Mouse (Mus musculus) spleen, adult 12 weeks (tissue): ENCODE results near the gene Magi1.

Experiments
- DNase-seq: peaks from one replicate; pipeline ENCODE4 v3.0.0; 2022; ENCODE audit warnings: low spot score

Magi1 gene

DNA sequence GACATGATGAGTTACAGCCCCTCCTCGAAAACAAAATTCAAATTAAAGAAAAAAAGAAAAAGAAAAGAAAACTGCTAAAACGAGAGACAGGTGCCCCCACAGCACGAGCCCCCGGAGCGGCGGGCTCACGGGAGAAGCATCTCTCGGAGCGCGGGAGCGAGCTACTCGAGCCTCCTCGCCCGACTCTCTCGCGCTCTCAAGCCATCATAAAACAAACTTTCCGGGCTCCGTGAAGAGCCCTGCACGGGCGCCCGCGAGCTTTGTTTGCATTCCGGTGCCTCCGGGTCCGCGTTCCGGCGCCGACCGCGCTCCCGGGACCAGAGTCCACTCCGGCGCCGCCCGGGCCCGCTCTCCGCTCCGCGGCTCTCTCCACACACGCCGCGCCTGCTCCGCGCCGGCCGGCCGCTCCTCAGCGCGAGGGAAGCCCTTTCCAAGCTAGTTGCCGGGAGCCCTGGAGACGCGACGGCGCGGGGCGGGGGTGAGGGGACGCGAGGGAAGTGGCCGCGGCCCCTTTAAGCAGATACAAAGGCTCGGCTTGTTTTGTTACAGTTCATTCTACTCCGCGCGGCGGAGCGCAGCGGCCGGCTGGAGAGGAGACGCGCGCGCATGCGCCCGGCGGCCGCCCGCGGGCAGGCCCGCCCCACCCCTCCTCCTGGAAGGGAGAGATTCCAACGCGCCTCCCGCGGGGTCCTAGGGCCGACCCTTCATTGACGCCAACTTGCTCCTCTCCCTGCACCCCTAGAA lies at the start of gene Magi1:
Gene Magi1, minus strand, starts transcription at position 600 of the 744 bp plus-strand sequence.
- peak; percentile 14 for DNase-seq

DNA sequence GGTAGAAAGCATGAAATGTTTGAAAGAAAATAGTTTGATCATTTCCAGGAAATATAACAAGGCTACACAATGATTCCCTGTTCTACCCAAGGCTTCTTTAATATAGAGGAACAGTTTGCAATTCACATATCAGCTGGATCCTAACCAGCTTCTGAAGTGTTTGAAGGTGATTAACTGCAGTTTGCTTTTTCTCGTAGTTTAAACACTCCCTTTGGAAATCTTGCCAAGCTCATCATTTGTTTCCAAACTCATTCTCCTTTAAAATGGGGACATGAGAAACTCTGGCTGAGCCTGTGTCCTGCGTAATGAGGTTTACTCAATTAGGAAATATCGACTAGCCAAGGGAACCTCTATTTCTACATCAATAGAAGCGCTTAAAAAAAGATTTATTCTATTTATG lies 43.4 kb upstream of the Magi1 start:
- no peak for DNase-seq

DNA sequence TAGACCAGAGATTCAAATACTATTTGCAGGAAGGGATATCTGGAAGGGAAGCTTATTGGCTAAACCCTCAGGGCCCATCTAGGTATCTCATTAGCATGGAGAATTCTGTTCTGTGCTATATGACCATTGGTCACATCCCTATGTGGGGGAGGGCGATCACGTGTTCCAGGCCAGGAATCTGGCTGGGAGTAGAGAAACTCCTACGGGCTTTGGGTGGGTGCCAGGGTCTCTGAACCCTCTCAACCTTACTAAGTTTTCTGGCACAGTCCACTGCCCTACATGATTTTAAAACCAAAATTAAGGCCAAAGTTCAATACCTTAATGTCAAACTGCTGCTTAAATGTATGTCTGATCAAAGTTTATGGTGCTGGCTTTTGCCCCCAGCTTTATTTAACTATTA lies 33.2 kb upstream of the Magi1 start:
- no peak for DNase-seq

DNA sequence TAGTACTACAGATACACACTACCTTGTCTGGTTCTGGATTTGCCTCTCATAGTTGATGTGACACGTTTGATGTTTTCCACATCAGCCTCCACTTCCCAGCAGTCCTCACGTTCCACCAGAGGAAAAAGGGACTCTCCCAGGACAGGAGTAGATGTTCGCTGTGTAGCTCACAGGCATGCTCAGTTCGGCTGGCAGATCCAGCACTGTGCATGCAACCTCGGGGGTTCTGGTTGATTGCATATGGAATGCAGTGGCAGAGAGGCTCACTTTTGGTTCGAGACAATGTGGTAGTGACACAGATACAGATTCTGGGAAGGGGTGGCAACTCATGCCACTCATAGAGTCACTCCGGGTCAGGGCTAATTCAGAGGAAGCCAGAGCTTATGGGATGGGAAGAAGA lies 28.6 kb upstream of the Magi1 start:
- DNase-seq, result no peak

DNA sequence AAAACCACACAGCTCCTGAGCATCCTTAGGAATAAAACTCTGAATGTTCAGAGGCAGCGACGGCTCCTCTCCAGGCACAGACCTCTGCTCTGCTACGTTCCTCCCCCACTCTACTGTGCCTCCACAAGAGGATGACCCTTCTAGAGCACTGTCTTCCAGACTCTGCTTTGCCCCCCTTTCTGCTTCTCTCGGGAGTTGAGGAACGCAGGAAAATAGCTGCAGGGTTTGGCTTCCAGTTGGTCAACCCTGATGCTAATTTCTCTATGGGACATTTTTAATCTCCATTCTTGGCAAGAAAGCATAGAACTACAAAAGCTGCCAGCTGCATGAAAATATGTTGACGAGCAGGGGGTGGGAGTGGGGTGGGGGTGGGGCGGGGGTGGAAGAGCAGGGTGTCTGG lies 24.8 kb upstream of the Magi1 start:
- no peak for DNase-seq

DNA sequence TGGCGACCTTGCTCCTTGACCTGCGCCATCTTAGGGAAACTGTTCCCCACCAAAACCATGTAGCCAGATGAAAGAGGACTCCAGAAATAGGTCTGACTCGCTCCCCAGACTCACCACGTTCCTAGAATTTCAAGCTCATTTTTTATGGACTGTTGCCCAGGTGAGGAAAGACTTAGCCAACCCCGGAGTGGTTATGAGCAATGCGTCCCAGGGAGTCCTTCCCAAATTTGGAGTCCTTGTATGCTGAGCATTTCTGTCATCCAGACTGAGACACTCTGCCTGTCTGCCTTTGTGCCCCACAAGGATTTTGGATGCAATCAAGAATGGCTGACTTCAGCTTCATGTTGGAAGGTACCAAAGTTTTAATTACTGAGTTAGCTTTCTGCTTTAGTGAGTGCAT lies 19.8 kb upstream of the Magi1 start:
- DNase-seq, result no peak

DNA sequence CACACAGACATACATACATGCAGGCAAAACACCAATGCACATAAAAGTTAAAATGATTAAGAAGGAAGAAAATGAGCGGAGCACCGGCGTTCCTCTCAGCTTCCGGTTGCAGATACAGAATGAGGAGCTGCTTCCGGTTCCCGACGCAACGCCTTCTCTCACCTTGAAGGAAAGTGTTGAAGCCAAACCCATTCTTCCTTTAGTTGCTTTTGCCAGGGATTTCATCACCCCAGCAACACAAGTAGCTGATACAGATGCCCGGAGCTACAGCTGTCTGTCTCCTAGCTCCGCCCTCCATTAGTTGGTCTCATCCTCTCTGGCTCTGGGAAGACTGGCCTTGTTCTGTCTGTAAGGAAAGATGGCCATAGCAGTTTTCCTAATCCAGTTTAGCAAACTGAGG lies 18.1 kb upstream of the Magi1 start:
- DNase-seq, result no peak

DNA sequence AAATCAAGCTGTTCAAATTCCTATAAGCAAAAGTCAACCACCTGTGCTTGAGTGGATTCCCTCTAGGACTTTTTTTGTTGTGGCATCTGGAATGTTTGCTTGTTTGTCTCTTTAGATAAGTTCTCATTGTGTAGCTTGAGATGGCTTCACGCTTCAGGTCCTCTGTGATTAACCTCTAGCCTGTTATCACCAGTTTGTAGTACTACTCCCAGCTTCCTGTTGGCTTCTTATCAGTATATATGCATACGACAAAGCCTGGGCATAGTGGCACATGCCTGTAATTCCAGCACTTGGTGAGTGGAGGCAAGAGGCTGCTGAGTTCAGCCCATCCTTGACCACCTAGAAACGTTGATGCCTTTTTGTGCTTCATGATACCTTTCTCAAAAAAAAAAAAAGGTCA lies 16.8 kb upstream of the Magi1 start:
- no peak for DNase-seq

- DNase-seq, result no peak
Measured at GRCm38 (mm10) chr6:94287387-94287786, 3.7 kb upstream of the Magi1 start.

GRCm38 (mm10) chr6:94286555-94286954 lies 2.8 kb upstream of the Magi1 start:
- no peak for DNase-seq

GRCm38 (mm10) chr6:94284089-94284825 lies 540 bp upstream of the Magi1 start:
- no peak for DNase-seq

DNA sequence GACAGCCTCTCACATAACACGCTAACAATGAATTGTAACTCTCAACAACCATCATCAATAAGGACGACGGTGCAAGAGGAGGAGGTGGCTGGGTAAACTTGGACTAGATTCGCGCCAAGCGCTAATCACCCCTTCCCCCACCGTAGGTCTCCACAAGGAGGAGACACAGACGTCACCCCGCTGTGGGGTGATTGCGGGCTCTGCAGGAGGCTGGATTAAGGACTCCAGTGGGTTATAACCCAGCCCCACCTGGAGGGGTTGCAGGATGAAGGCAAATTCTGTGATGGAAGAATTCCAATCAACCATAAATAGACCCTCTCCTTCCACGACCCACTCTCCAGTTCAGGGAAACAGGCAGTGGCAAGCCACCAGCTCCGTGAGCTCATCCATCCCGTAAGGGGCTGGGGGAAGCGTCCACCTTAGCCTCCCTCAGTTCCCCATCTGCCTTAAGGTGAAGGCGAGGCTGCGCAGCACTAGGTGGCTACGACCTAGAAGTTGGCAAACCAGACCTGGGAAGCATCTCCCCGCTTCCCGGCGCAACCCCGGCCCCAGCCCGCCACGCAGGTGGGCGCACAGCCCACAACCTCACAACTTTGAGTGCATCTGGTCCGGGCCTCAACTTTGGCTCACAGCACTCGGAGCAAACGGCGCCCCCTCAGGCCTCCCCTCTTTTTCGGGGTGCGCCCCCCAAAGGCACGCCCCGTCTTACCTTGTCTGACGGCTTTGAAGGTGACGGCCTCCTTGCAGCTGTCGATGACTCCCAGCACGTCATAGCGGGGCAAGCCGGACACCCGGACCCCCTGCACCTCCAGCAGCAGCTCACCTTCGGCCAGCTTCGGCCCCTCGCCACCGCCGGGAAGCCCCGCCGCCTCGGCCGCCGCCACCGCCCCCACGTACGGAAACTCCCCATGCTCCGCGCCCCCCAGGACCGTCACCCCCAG lies 1.1 kb downstream of the Magi1 start:
- no peak for DNase-seq

- DNase-seq, result no peak
Measured at GRCm38 (mm10) chr6:94281606-94282280, 2.0 kb downstream of the Magi1 start.

DNA sequence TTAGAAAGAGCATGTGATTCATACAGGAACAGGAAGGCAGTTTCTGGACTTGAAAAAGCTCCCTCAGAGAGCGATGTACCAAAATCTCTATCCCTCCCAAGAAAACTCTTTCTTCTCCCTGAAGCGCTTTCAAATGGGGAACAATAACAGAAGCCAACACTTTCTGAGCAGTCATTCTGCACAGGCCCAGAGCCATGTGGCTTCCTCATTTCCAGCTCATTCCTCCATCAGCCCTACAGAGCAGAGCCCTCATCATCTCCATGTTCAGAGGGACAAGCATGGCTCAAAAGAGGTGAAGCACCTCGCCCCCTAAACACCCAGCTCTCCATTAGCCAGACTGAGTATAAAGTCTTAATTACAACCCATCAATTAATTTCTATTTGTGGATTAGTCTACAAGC lies 9.8 kb downstream of the Magi1 start:
- DNase-seq, result no peak

- no peak for DNase-seq
Measured at GRCm38 (mm10) chr6:94270001-94270400, 13.7 kb downstream of the Magi1 start.

GRCm38 (mm10) chr6:94269174-94269573 lies 14.5 kb downstream of the Magi1 start:
- DNase-seq, result no peak

GRCm38 (mm10) chr6:94265244-94265935 lies 18.3 kb downstream of the Magi1 start:
- no peak for DNase-seq

DNA sequence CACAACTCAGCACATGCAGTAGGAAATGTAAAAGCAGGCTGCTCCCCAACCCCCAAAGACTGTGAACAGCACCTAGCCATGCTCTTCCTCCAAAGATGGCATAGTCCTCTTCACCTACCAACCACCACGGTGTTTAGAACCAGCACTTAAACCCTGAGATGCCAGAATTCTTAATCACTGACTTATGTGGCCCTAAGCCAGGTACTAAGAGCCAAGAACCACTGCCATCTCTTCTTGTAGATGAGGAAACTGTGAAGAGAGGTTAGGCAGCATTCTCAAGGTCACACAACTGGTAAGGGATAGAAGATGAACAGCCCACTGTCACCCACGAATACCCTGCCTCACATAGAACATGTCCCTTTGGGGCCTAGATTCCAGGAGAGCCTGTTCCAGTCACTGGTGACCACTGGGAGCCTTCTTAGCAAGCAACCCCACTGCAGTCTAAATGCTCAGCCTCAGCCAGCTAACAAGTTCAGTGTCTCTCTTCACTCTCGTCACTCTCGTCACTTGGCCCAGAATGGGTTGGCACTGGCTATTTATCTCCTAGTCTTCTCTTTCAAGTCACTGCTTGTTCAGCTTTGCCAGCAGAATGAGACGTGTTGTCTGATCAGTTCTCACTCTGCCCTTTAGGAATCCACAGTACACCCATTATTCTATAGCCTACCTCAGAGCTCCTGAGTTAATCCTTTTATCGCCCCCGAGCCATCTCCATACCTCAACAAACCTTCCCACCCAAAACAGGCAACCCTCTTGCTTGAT lies 19.4 kb downstream of the Magi1 start:
- no peak for DNase-seq

DNA sequence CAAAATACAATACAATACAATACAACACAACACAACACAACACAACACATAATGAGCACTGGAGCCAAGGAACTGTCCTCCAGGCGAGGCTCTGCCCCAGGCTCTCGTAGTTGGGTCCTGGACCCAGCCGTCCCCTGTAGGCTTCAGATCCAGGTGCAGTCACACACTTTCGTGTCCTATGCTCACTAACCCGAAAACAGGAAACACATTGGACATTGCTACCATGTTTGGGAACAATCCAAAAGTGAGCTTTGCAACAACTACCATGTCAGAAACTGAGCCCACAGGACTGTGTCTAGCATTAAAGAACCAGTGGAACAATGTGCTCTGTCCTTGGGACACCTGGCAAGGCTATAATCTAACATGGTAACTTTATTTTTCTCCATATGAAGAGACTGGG lies 22.9 kb downstream of the Magi1 start:
- no peak for DNase-seq

GRCm38 (mm10) chr6:94259981-94260380 lies 23.7 kb downstream of the Magi1 start:
- DNase-seq, result no peak

GRCm38 (mm10) chr6:94257831-94258173 lies 25.9 kb downstream of the Magi1 start:
- no peak for DNase-seq
